Mouse (Mus musculus) kidney, postnatal 10 days (tissue): ENCODE measurements around the gene Trmt1l.
A peak's percentile ranks its signal among the peaks of the same experiment; 100 is the strongest.

Experiments
- DNase-seq: peaks from one replicate; pipeline ENCODE4 v3.0.0; 2021; ENCODE audit warnings: mixed read lengths

Trmt1l gene

GRCm38 (mm10) chr1:151495635-151496285 is 67.4 kb downstream of the Trmt1l start:
- no peak for DNase-seq

- peak; percentile 60 for DNase-seq
These were observed 68.7 kb downstream of the Trmt1l start for GRCm38 (mm10) chr1:151497028-151497427.

GRCm38 (mm10) chr1:151497942-151498341 is 69.6 kb downstream of the Trmt1l start:
- no peak for DNase-seq

GRCm38 (mm10) chr1:151498381-151498780 is 70.0 kb downstream of the Trmt1l start:
- no peak for DNase-seq

- peak; percentile 79 for DNase-seq
These were observed 71.6 kb downstream of the Trmt1l start for GRCm38 (mm10) chr1:151499815-151500501.

- DNase-seq: peak; percentile 98
These were observed 72.4 kb downstream of the Trmt1l start, which contains the start of gene Rnf2 for GRCm38 (mm10) chr1:151500531-151501361. Gene Rnf2, minus strand, starts transcription at chr1:151500955.
